Mouse (Mus musculus): Measurements from ENCODE around the gene Masp1.

Masp1 gene

DNA sequence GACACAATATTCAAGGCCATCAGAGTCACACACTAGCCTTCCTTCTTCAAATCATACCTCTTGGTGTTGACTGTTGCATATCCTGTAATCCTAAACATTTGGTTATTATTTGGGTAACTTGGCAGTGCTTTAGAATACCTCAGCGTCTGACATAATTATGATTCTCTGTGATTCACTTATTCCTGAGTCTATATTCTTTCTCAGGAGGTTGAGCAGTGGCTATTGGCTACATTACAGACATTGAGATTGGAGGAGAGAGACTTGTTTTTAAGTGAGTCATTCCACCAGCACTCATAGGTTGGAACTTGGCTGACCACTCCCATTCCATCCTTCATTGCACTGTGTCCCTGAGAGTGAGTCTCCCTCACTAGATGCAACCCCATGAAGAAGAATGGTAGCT lies 7.2 kb downstream of the Masp1 start:
- no peak for DNase-seq (ENCODE audit: low spot score in 2 of 2)

- DNase-seq (ENCODE audit: low spot score in 2 of 2): no peak
Measured at GRCm38 (mm10) chr16:23511166-23511935, 9.3 kb downstream of the Masp1 start.

GRCm38 (mm10) chr16:23505904-23506687 lies 14.5 kb downstream of the Masp1 start:
- peak in 1 of 2 experiments; percentile 31 for DNase-seq (ENCODE audit: low spot score in 2 of 2)

DNA sequence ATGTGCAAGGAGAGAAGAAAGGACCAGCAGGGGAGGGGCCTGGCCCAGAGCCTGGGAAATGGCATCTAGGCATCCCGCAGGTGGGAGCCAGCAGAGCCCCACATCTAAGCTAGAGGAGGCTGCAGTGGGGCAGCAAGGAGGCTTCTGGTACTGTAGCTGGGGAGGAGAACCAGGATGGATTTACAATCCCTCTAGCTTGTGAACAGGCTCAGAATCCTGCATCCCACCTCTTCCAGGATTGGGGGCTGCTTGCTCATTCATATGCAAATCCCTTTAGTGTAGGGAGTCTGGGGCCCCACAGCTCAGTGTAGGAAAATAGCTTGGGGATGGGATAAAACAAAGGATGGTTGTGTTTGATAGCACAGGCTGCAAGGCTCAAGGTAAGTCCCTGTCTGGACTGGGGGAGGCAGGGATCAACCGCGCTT lies 16.3 kb downstream of the Masp1 start:
- DNase-seq (ENCODE audit: low spot score in 2 of 2): no peak

- no peak for DNase-seq (ENCODE audit: low spot score in 2 of 2)
Measured at GRCm38 (mm10) chr16:23503351-23503750, 17.3 kb downstream of the Masp1 start.

GRCm38 (mm10) chr16:23502478-23502877 lies 18.1 kb downstream of the Masp1 start:
- DNase-seq (ENCODE audit: low spot score in 2 of 2): no peak

- DNase-seq (ENCODE audit: low spot score in 2 of 2): no peak
Measured at GRCm38 (mm10) chr16:23501288-23501687, 19.3 kb downstream of the Masp1 start.

GRCm38 (mm10) chr16:23500558-23500957 lies 20.1 kb downstream of the Masp1 start:
- DNase-seq (ENCODE audit: low spot score in 2 of 2): no peak

- peak in 1 of 2 experiments; percentile 36 for DNase-seq (ENCODE audit: low spot score in 2 of 2)
Measured at GRCm38 (mm10) chr16:23498691-23499131, 21.9 kb downstream of the Masp1 start.

DNA sequence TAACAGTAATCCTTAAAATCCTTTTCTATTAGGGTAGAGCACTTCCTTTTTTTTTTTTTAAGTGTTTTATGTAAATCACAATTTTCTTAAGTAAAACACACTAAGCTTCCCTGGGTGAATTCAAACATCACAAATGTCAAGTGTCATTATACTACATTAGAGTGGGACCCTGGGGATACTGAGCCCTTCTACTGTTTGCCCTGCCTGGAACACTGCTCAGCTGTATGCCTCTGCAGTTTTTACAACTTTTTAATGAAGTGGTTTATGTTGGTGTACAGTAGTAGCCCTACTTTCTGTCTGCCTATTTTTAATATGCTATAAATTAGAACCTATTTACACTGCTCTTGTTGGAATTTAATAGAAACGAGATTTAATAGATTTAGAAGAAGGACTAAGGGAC lies 22.7 kb downstream of the Masp1 start:
- no peak for DNase-seq (ENCODE audit: low spot score in 2 of 2)

DNA sequence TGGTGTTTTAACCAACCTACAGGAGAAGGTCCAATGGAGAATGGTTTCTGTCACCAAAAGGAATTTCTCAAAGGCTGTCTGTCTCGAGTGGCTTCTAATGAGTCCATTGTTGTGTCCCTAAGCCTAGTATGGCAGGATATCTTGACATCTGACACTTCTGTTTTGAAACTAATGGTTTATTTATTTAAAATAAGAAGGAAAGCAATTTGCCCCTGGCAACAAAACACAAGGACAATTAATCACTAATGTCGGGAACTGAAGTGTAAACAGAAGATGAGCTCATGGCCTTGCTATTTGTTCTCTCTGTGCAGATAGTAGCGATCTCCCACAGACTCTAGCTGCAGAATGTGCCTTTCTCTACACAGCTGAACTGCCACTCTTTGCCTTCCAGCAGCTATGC lies 23.2 kb downstream of the Masp1 start:
- no peak for DNase-seq (ENCODE audit: low spot score in 2 of 2)

GRCm38 (mm10) chr16:23496245-23496924 lies 24.2 kb downstream of the Masp1 start:
- DNase-seq (ENCODE audit: low spot score in 2 of 2): no peak

DNA sequence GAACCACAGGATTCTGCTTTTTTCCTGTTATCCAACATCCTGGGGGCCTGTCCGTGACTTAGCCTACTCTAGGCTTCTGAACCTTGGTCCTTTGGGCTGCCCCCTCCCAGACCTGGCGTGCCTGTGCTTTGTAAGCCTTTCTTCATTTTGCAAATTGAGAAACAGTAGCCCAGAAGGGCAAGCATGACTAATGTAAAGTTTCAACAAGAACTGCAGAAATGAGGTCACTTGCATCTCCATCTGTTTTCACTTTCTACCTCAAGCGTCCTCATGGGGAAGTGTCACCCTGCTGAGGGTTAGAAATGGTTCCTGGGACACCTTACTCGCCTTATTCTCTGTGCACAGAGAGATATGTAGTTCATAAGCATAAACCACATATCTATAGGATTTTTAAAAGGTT lies 27.8 kb downstream of the Masp1 start:
- no peak for DNase-seq (ENCODE audit: low spot score in 2 of 2)

- DNase-seq (ENCODE audit: low spot score in 2 of 2): no peak
Measured at GRCm38 (mm10) chr16:23483292-23483691, 37.3 kb downstream of the Masp1 start.

GRCm38 (mm10) chr16:23482846-23483245 lies 37.8 kb downstream of the Masp1 start:
- DNase-seq (ENCODE audit: low spot score in 2 of 2): no peak

DNA sequence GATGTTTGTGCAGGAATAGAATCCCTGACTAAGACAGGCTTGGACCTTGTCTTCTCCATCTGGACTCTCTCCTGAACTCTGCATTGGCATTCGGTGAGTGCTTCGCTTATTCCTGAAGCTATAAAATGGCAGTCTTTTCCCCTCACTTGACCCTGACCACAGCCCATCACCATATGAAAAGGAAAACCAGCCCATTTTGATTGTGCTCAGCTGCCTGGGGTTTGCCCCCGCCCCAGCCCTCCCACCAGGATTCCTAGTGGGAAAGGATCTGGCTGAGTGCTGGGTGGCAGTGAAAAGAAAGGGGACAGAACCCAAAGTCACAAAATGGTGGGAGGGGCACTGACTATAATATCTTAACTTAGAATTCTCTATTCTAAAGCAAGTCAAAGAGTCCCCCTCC lies 38.4 kb downstream of the Masp1 start:
- DNase-seq (ENCODE audit: low spot score in 2 of 2): no peak

DNA sequence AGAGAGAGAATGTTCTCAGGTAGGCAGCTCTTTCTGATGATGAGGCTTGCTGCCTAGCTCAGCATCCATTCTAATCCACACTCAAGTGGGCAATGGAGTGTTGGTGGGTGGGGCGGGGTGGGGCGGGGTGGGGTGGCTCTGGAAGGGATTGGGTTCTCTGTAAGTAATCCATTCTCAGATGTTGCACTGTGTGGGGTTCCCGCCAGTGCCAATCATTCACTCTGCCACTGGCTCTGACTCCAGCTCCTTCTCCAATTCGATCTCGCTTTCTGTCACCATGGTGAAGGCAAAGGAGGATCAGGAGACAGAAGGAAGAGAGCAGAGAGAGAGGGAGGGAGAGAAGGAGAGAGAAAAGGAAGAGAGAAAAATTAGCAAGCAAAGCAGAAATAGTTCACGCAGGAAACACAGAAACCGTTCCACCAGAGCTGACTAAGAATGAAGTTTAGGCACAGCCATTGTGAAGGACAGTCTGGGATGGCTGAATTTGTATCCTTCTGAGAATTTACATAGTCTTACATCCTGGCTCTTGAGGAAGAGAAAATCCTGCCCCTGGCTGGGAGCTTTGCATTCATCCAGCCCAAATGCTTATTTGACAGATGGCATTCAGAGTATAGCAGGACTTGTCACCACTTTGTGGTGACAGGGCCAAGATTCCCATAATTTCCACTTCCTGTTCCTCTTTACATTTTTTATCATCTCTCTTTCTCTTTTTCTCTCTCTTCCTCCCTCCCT lies 40.6 kb downstream of the Masp1 start:
- no peak for DNase-seq (ENCODE audit: low spot score in 2 of 2)

GRCm38 (mm10) chr16:23476598-23476997 lies 44.0 kb downstream of the Masp1 start:
- DNase-seq (ENCODE audit: low spot score in 2 of 2): no peak

- no peak for DNase-seq (ENCODE audit: low spot score in 2 of 2)
Measured at GRCm38 (mm10) chr16:23475651-23476050, 45.0 kb downstream of the Masp1 start.

DNA sequence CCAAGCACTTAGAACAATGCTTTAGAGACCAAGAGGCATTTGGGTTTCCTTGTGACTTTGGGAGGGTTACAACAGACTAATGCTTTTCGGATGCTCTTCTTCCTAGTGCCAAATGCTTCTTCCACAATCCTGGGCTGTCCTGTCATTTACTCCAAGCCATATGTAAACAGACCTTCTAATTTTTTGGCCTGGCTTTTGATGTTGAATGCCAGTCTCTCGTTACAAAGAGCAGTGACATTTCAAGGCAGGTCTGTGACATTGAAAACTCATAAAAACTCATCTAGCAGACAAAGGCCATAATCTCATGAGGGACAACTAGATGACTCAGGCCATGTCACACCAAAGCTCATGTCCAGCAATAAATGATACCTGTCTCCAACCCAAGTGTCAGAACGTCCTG lies 48.6 kb downstream of the Masp1 start:
- no peak for DNase-seq (ENCODE audit: low spot score in 2 of 2)

- DNase-seq (ENCODE audit: low spot score in 2 of 2): no peak
Measured at GRCm38 (mm10) chr16:23471551-23471950, 49.1 kb downstream of the Masp1 start.
